Mouse (Mus musculus) kidney, postnatal 0 days (tissue): ENCODE results near the gene Comtd1. TPM values are rescaled to one million over a fixed set of nuclear protein-coding genes. Genes with fewer than 3 reads are reported as not detected.
A peak's percentile ranks its signal among the peaks of the same experiment; 100 is the strongest.

Experiments
- ATAC-seq: fragments of 200-750 bp; cut with Nextera tagmentation; replicated peaks from 2 replicates; pipeline ENCODE4 v1.8.0; 2017; ENCODE audit warnings: low read depth, moderate number of reproducible peaks, moderate TSS enrichment, moderate library complexity; ENCODE audit not compliant: low FRiP score
- DNase-seq: peaks from one replicate; pipeline ENCODE4 v3.0.0-alpha.2; 2016; ENCODE audit warnings: low spot score
- H3K27ac ChIP-seq: fragments of 300-500 bp; sonication (generic); 2 replicates; pipeline ENCODE4 v1.5.1; 2014; ENCODE audit warnings: mild to moderate bottlenecking
- H3K27me3 ChIP-seq: fragments of 300-500 bp; sonication (generic); 2 replicates; pipeline ENCODE4 v1.6.1; 2014; ENCODE audit warnings: low read length, mixed read lengths; ENCODE audit not compliant: insufficient read depth
- H3K36me3 ChIP-seq: fragments of 300-500 bp; sonication (generic); 2 replicates; pipeline ENCODE4 v1.6.1; 2014; ENCODE audit warnings: low read length, mixed read lengths; ENCODE audit not compliant: insufficient read depth
- H3K4me1 ChIP-seq: fragments of 300-500 bp; sonication (generic); replicated peaks from 2 replicates; pipeline ENCODE4 v1.6.1; 2014; ENCODE audit warnings: antibody characterized with exemption, low read length, mixed read lengths; ENCODE audit not compliant: insufficient read depth
- H3K4me2 ChIP-seq: fragments of 300-500 bp; sonication (generic); 2 replicates; pipeline ENCODE4 v1.6.1; 2014; ENCODE audit warnings: mild to moderate bottlenecking, low read length, moderate library complexity, mixed read lengths
- H3K4me3 ChIP-seq: fragments of 300-500 bp; sonication (generic); replicated peaks from 2 replicates; pipeline ENCODE4 v1.5.1; 2014; ENCODE audit warnings: low read depth, low read length
- H3K9ac ChIP-seq: fragments of 300-500 bp; sonication (generic); 2 replicates; pipeline ENCODE4 v1.6.1; 2014; ENCODE audit warnings: low read depth, low read length
- H3K9me3 ChIP-seq: fragments of 300-500 bp; sonication (generic); replicated peaks from 2 replicates; pipeline ENCODE4 v1.6.1; 2016; ENCODE audit warnings: low read length, inconsistent platforms, mixed read lengths
- CTCF ChIP-seq: IDR thresholded peaks from 2 replicates; pipeline ENCODE4 v1.5.1; 2016; ENCODE audit warnings: antibody characterized with exemption, low read depth, mild to moderate bottlenecking, moderate library complexity
- WGBS: fragments of 180-500 bp; shearing (Covaris S2); extraction: QIAGEN DNeasy Blood & Tissue Kit; methylation state at CpG from one replicate; pipeline ENCODE4 v1.1.7; 2014; 5-methylcytosine and 5-hydroxymethylcytosine counted together
- polyA plus RNA-seq: library from polyadenylated mRNA; unstranded; fragments of >200 nt; fragmentation: Nextera tagmentation; extraction: Ambion mirVana; gene quantifications from 2 replicates; pipeline ENCODE4 v1.2.1, GENCODE M21; 2015

The Comtd1 gene
- polyA plus RNA-seq, 1 experiment from 2014 or later: 36.7 TPM

DNA sequence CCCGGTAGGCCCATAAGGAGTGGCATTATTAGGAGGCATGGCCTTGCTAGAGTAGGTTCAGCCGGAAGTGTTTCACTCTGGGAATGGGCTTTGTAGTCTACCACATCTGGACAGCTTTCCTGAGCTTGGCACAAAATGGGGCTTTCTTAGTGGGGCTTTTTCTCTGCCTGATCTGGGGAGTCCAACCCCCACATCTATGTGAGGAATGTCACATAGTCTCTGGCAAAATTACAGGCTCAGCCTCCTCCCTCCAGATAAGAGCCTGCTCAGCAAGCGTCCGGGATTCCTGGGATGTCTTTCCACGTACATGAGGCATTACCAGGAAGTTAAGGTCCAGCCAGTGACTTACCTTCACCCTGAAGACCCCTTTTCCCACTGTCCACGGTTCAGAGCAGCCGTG is 24.9 kb downstream of the Comtd1 start:
- no peak overlapping the region for H3K4me2 ChIP-seq
- H3K27me3 ChIP-seq: no peaks in the 10 kb centered on the region
- DNase-seq: peak; percentile 55
- no peak for TF ChIP-seq CTCF
- H3K4me3 ChIP-seq: no peak overlapping the region
- no peaks in the 10 kb centered on the region for H3K9me3 ChIP-seq
- peak overlapping the region; percentile 90 for H3K27ac ChIP-seq
- 58% methylated on average over 7 of the region's 7 CpGs for WGBS
- peaks cover 18% of the 10 kb centered on the region; the same call in 1 of the 2 replicates for H3K4me1 ChIP-seq
- ATAC-seq: no peak
- no peak overlapping the region for H3K9ac ChIP-seq
- no peaks in the 10 kb centered on the region for H3K36me3 ChIP-seq

DNA sequence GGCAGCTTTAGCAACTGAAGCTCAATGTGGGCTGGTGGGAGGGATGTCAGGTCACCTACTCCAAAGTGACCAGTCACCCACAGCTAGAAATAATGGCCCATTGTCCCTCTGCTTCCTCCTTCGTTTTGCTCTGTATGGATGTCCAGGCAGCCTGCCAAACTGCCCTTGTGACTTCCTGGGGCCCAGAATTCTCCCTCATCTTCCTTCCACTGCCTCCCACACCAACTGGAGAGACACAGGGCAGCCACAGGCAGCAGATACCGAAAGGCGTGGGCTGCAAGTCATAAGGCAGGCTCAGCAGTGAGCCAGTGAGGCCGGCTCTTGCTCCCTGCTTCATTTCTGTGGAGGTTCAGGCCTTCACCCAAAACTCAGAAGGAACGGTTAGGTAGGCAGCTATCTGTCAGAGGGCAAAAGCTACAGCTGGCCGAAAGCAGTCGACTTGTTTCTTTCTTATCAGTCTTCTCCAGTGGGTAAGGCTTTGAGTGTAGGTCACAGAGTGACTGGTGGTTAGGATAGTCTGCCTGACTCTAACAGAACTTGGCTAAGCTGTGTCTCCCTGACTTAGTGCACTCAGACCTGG is 25.9 kb downstream of the Comtd1 start:
- ATAC-seq (peak; percentile 62), DNase-seq (peak; percentile 94)
- TF ChIP-seq CTCF: no peak
- Histone ChIP-seq H3K9ac (no peak overlapping the region), H3K27ac (peak overlapping the region; percentile 90), H3K4me2 (no peak overlapping the region), H3K4me1 (peaks cover 18% of the 10 kb centered on the region; the same call in 1 of the 2 replicates), H3K4me3 (no peak overlapping the region), H3K36me3 (no peaks in the 10 kb centered on the region), H3K27me3 (no peaks in the 10 kb centered on the region), H3K9me3 (no peaks in the 10 kb centered on the region)
- WGBS: 11% methylated on average over 7 of the region's 7 CpGs

DNA sequence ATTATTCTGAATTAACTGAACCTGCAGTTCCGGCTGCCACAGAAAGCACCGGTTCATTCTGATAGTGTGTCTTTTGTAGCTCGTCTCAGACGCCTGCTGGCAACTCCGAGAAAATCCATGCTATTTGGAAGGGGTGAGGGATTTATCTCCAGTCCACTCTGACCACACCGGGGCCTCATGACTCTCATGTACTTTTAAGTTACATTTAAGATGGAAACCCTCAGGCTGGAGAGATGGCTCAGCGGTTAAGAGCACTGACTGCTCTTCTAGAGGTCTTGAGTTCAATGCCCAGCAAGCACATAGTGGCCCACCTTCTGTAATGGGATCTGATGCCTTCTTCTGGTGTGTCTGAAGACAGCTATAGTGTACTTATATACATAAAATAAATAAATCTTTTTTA is 26.5 kb downstream of the Comtd1 start:
- H3K36me3 ChIP-seq: no peaks in the 10 kb centered on the region
- H3K9ac ChIP-seq: no peak overlapping the region
- 57% methylated on average over 7 of the region's 7 CpGs for WGBS
- peaks cover 18% of the 10 kb centered on the region; the same call in 1 of the 2 replicates for H3K4me1 ChIP-seq
- no peak overlapping the region for H3K4me2 ChIP-seq
- peak overlapping the region; percentile 47; the same call in 1 of the 2 replicates for H3K27ac ChIP-seq
- ATAC-seq (no peak), DNase-seq (peak; percentile 41)
- H3K9me3 ChIP-seq: no peaks in the 10 kb centered on the region
- H3K4me3 ChIP-seq: no peak overlapping the region
- TF ChIP-seq CTCF: no peak
- no peaks in the 10 kb centered on the region for H3K27me3 ChIP-seq

DNA sequence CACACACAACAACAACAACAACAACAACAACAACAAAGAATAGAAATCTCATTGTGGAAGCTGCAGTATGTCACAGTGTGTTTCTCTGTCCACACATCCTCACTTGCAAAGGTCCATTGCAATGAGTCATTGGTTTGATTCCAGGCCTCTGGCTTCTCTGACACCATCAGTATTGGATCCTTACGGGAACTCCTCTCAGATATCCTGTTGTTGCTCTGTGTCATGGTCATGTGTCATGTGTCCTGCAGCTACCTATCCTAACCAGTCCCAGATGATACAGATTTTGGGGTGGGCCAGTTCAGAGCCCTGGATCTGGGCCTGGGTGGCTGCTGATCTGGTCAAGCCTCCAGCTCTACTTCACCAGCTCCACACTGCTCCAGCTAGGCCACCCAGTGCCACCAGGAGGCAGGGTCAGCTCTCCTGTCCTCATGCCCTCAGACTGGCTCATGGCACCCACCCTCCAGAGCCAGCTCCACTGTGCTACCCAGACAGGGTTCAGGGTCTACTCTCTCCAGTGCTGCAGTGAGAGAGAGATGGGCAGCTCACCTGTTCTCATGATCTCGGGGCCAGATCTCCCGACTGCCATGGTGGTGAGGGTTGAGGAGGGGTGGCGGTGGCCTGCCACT is 27.8 kb downstream of the Comtd1 start:
- 93% methylated on average over 4 of the region's 4 CpGs for WGBS
- no peak overlapping the region for H3K9ac ChIP-seq
- H3K9me3 ChIP-seq: no peaks in the 10 kb centered on the region
- H3K4me1 ChIP-seq: peaks cover 14% of the 10 kb centered on the region; the same call in 1 of the 2 replicates
- no peaks in the 10 kb centered on the region for H3K36me3 ChIP-seq
- no peak for DNase-seq
- no peak for ATAC-seq
- no peaks in the 10 kb centered on the region for H3K27me3 ChIP-seq
- peak; percentile 29; the same call in 1 of the 2 replicates for TF ChIP-seq CTCF
- no peak overlapping the region for H3K27ac ChIP-seq
- no peak overlapping the region for H3K4me3 ChIP-seq
- no peak overlapping the region for H3K4me2 ChIP-seq

- H3K27ac ChIP-seq: no peak overlapping the region
- no peak for DNase-seq
- no peak overlapping the region for H3K4me2 ChIP-seq
- no peaks in the 10 kb centered on the region for H3K27me3 ChIP-seq
- no peaks in the 10 kb centered on the region for H3K36me3 ChIP-seq
- H3K9ac ChIP-seq: no peak overlapping the region
- WGBS: 49% methylated on average over 4 of the region's 4 CpGs
- no peaks in the 10 kb centered on the region for H3K4me1 ChIP-seq
- no peak for TF ChIP-seq CTCF
- H3K4me3 ChIP-seq: no peak overlapping the region
- ATAC-seq: no peak
- H3K9me3 ChIP-seq: no peaks in the 10 kb centered on the region
Observed at GRCm38 (mm10) chr14:21817453-21817852, 31.3 kb downstream of the Comtd1 start.

GRCm38 (mm10) chr14:21816255-21816654 is 32.5 kb downstream of the Comtd1 start:
- no peak overlapping the region for H3K9ac ChIP-seq
- DNase-seq (no peak), ATAC-seq (no peak)
- no peaks in the 10 kb centered on the region for H3K4me1 ChIP-seq
- no peaks in the 10 kb centered on the region for H3K27me3 ChIP-seq
- no peak overlapping the region for H3K27ac ChIP-seq
- WGBS: 59% methylated on average over 3 of the region's 3 CpGs
- H3K36me3 ChIP-seq: no peaks in the 10 kb centered on the region
- H3K4me2 ChIP-seq: no peak overlapping the region
- TF ChIP-seq CTCF: no peak
- H3K9me3 ChIP-seq: no peaks in the 10 kb centered on the region
- H3K4me3 ChIP-seq: no peak overlapping the region
